27 mouse cellular contexts compared by ENCODE assay signal in genomic region chr4:61813435-61813834, GRCm38 (mm10). TPM values are rescaled to one million over a fixed set of nuclear protein-coding genes. Genes with fewer than 3 reads are reported as not detected.
"Had no signal": no experiment of that assay in that cellular context is flagged by ENCODE, and none has a peak within 500 bp of the region (broad histone marks: within the 10 kb centered on the region; RNA-seq: fewer than 3 reads in every experiment).

No protein-coding gene starts in this region.

- H3K27ac ChIP-seq: limb, embryonic 12.5 days; limb, embryonic 15.5 days; liver, embryonic 12.5 days; liver, embryonic 15.5 days; lung, embryonic 15.5 days; neural tube, embryonic 12.5 days; neural tube, embryonic 15.5 days; stomach, embryonic 15.5 days had no signal

- H3K9me3 ChIP-seq: limb, embryonic 15.5 days; lung, embryonic 15.5 days; neural tube, embryonic 15.5 days; stomach, embryonic 15.5 days had no signal

- H3K9ac ChIP-seq: limb, embryonic 12.5 days; limb, embryonic 15.5 days; liver, embryonic 12.5 days; liver, embryonic 15.5 days; lung, embryonic 15.5 days; neural tube, embryonic 12.5 days; neural tube, embryonic 15.5 days; stomach, embryonic 15.5 days had no signal

- H3K4me1 ChIP-seq: limb, embryonic 12.5 days; limb, embryonic 15.5 days; liver, embryonic 12.5 days; liver, embryonic 15.5 days; lung, embryonic 15.5 days; neural tube, embryonic 12.5 days; neural tube, embryonic 15.5 days; stomach, embryonic 15.5 days had no signal

- H3K4me2 ChIP-seq: limb, embryonic 12.5 days; limb, embryonic 15.5 days; liver, embryonic 12.5 days; liver, embryonic 15.5 days; lung, embryonic 15.5 days; neural tube, embryonic 12.5 days; neural tube, embryonic 15.5 days; stomach, embryonic 15.5 days had no signal

- ATAC-seq: liver, embryonic 12.5 days had no signal

- H3K4me3 ChIP-seq: limb, embryonic 12.5 days; limb, embryonic 15.5 days; liver, embryonic 12.5 days; liver, embryonic 15.5 days; lung, embryonic 15.5 days; neural tube, embryonic 12.5 days; neural tube, embryonic 15.5 days; stomach, embryonic 15.5 days had no signal

- H3K36me3 ChIP-seq: limb, embryonic 12.5 days; limb, embryonic 15.5 days; liver, embryonic 12.5 days; liver, embryonic 15.5 days; lung, embryonic 15.5 days; neural tube, embryonic 12.5 days; neural tube, embryonic 15.5 days; stomach, embryonic 15.5 days had no signal

- H3K27me3 ChIP-seq: limb, embryonic 15.5 days; liver, embryonic 12.5 days; lung, embryonic 15.5 days; neural tube, embryonic 12.5 days; neural tube, embryonic 15.5 days; stomach, embryonic 15.5 days had no signal

- DNase-seq: kidney, adult 18-20 months; kidney, adult 9 months; kidney, postnatal 14 days; kidney, postnatal 4 days; left cerebral cortex, postnatal 4 days; lung, adult 18-20 months; lung, postnatal 10 days; lung, postnatal 36 days; right cerebral cortex, adult 18-20 months; right cerebral cortex, postnatal 14 days; right cerebral cortex, postnatal 4 days; thymus, adult 18-20 months; thymus, postnatal 36 days had no signal

RNA-seq across cellular contexts. Expression of gene Mup5, which starts 21.6 kb away (rescaled TPM):
- total RNA-seq: layer of hippocampus, adult 18-20 months; layer of hippocampus, postnatal 14 days; left cerebral cortex, postnatal 4 days had no signal
- polyA plus RNA-seq: kidney, embryonic 16.5 days; limb, embryonic 12.5 days; limb, embryonic 15.5 days; liver, embryonic 12.5 days; liver, embryonic 15.5 days; lung, embryonic 15.5 days; neural tube, embryonic 12.5 days; neural tube, embryonic 15.5 days; stomach, embryonic 15.5 days; testis, adult 2 months; urinary bladder, adult 2 months had no signal

RNA-seq across cellular contexts. Expression of gene Mup19, which starts 31.4 kb away (rescaled TPM):
- total RNA-seq: layer of hippocampus, adult 18-20 months; layer of hippocampus, postnatal 14 days; left cerebral cortex, postnatal 14 days; left cerebral cortex, postnatal 4 days had no signal
- polyA plus RNA-seq: kidney, embryonic 16.5 days; liver, embryonic 12.5 days; liver, embryonic 15.5 days; lung, embryonic 15.5 days; neural tube, embryonic 12.5 days; neural tube, embryonic 15.5 days; stomach, embryonic 15.5 days; testis, adult 2 months; urinary bladder, adult 2 months had no signal
